Mouse (Mus musculus): ENCODE data around the gene Trim2.

- TF ChIP-seq POLR2A (IDR thresholded peaks at IDR 0.05; ENCODE audit: low read depth, low read length) (no peak), CTCF (IDR thresholded peaks at IDR 0.05; ENCODE audit: borderline replicate concordance, insufficient read depth, low read length) (no peak)
These were observed 46.6 kb downstream of the Trim2 start for GRCm38 (mm10) chr3:84260024-84260535.
